Mouse (Mus musculus): ENCODE measurements around the gene Tex21. TPM values are rescaled to one million over a fixed set of nuclear protein-coding genes. Genes with fewer than 3 reads are reported as not detected.

The Tex21 gene
- polyA plus RNA-seq, 1 experiment from 2014 or later = 0.06 TPM

DNA sequence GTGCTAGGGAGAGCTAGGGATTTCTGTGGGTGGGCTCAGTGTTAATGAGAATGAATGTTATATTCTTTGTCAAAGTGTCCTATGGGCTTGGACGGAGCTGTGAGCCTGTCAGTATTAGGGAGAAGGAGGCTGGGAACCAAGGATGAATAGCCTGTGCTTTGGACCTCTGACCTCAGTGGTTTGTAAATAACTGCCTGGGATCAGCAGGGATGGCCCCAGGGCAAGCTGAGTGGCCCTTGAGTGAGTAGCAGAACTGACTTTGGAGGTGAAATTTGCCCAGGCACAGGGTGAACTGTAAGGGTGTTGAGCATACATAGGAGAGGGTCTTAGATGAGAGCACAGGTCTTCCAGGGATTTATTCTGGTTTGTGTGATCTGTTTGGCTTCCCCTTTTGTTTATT lies 17.3 kb upstream of the Tex21 start:
- no peak overlapping the region for H3K9ac ChIP-seq (ENCODE audit: low read depth, low read length)
- 78% methylated on average over 1 of the region's 1 CpGs for WGBS
- no peak for ATAC-seq

DNA sequence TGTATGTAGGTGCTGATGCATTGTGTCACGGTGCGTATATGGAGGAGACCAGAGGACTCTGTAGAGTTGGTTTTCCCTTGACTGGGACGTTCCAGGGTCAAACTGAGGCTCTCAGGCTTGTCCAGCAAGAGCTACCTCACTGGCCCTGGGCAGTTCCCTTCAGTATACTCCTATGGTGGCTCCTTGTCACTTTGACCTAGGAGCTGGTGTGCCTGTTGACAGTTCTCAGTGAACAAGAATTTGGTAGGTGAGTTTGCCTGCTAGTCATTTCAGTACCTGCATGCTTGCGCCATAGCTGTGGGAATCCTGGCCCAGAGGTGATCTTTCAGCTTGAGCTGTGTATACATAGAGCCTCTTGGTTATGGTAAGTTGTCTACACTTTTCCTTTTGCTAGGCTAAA lies 16.4 kb upstream of the Tex21 start:
- Histone ChIP-seq H3K4me3 (ENCODE audit: low read length) (no peak overlapping the region), H3K36me3 (ENCODE audit: control insufficient read depth, insufficient read depth, low read length) (no peaks in the 10 kb centered on the region), H3K4me1 (ENCODE audit: control insufficient read depth, insufficient read depth, low read length) (peaks cover 9% of the 10 kb centered on the region; the same call in 1 of the 2 replicates), H3K27me3 (replicated peaks; ENCODE audit: control insufficient read depth, insufficient read depth, low read length) (no peaks in the 10 kb centered on the region), H3K9me3 (ENCODE audit: control insufficient read depth, low read length) (no peaks in the 10 kb centered on the region), H3K27ac (ENCODE audit: low read length) (no peak overlapping the region), H3K9ac (ENCODE audit: low read depth, low read length) (no peak overlapping the region), H3K4me2 (ENCODE audit: low read depth, low read length) (no peak overlapping the region)
- peak; percentile 23; the same call in 1 of the 2 replicates for ATAC-seq
- 93% methylated on average over 4 of the region's 4 CpGs for WGBS

More for the DNA sequence above, 17.3 kb upstream of the Tex21 start:
- no peak overlapping the region for H3K27ac ChIP-seq (ENCODE audit: low read length)
- H3K9me3 ChIP-seq (ENCODE audit: control insufficient read depth, low read length) = no peaks in the 10 kb centered on the region
- no peaks in the 10 kb centered on the region for H3K36me3 ChIP-seq (ENCODE audit: control insufficient read depth, insufficient read depth, low read length)
- peaks cover 7% of the 10 kb centered on the region; the same call in 1 of the 2 replicates for H3K4me1 ChIP-seq (ENCODE audit: control insufficient read depth, insufficient read depth, low read length)
- H3K4me3 ChIP-seq (ENCODE audit: low read length) = no peak overlapping the region
- H3K4me2 ChIP-seq (ENCODE audit: low read depth, low read length) = no peak overlapping the region
- no peaks in the 10 kb centered on the region for H3K27me3 ChIP-seq (replicated peaks; ENCODE audit: control insufficient read depth, insufficient read depth, low read length)

- WGBS = 77% methylated on average over 4 of the region's 4 CpGs
- Histone ChIP-seq H3K36me3 (ENCODE audit: control insufficient read depth, insufficient read depth, low read length) (no peaks in the 10 kb centered on the region), H3K4me1 (ENCODE audit: control insufficient read depth, insufficient read depth, low read length) (peaks cover 14% of the 10 kb centered on the region; the same call in 1 of the 2 replicates), H3K27ac (ENCODE audit: low read length) (no peak overlapping the region), H3K4me3 (ENCODE audit: low read length) (no peak overlapping the region), H3K4me2 (ENCODE audit: low read depth, low read length) (no peak overlapping the region), H3K27me3 (replicated peaks; ENCODE audit: control insufficient read depth, insufficient read depth, low read length) (no peaks in the 10 kb centered on the region), H3K9me3 (ENCODE audit: control insufficient read depth, low read length) (no peaks in the 10 kb centered on the region), H3K9ac (ENCODE audit: low read depth, low read length) (no peak overlapping the region)
- ATAC-seq = no peak
Observed at GRCm38 (mm10) chr12:76261556-76261955, 15.0 kb upstream of the Tex21 start.

GRCm38 (mm10) chr12:76260673-76261072 lies 14.1 kb upstream of the Tex21 start:
- H3K9me3 ChIP-seq (ENCODE audit: control insufficient read depth, low read length) = no peaks in the 10 kb centered on the region
- H3K27ac ChIP-seq (ENCODE audit: low read length) = no peak overlapping the region
- no peak overlapping the region for H3K4me3 ChIP-seq (ENCODE audit: low read length)
- H3K4me2 ChIP-seq (ENCODE audit: low read depth, low read length) = no peak overlapping the region
- ATAC-seq = no peak
- no peaks in the 10 kb centered on the region for H3K36me3 ChIP-seq (ENCODE audit: control insufficient read depth, insufficient read depth, low read length)
- H3K4me1 ChIP-seq (ENCODE audit: control insufficient read depth, insufficient read depth, low read length) = peaks cover 17% of the 10 kb centered on the region; the same call in 1 of the 2 replicates
- H3K9ac ChIP-seq (ENCODE audit: low read depth, low read length) = no peak overlapping the region
- H3K27me3 ChIP-seq (replicated peaks; ENCODE audit: control insufficient read depth, insufficient read depth, low read length) = no peaks in the 10 kb centered on the region
- 92% methylated on average over 3 of the region's 3 CpGs for WGBS

- H3K4me3 ChIP-seq (ENCODE audit: low read length) = peak overlapping the region; percentile 73
- no peaks in the 10 kb centered on the region for H3K9me3 ChIP-seq (ENCODE audit: control insufficient read depth, low read length)
- H3K27ac ChIP-seq (ENCODE audit: low read length) = peak overlapping the region; percentile 58
- WGBS = 7% methylated on average over 17 of the region's 17 CpGs
- H3K4me2 ChIP-seq (ENCODE audit: low read depth, low read length) = peak overlapping the region; percentile 93
- no peaks in the 10 kb centered on the region for H3K36me3 ChIP-seq (ENCODE audit: control insufficient read depth, insufficient read depth, low read length)
- H3K9ac ChIP-seq (ENCODE audit: low read depth, low read length) = peak overlapping the region; percentile 81
- H3K4me1 ChIP-seq (ENCODE audit: control insufficient read depth, insufficient read depth, low read length) = peaks cover 10% of the 10 kb centered on the region; the same call in 1 of the 2 replicates
- no peak for ATAC-seq
- no peaks in the 10 kb centered on the region for H3K27me3 ChIP-seq (replicated peaks; ENCODE audit: control insufficient read depth, insufficient read depth, low read length)
Observed at GRCm38 (mm10) chr12:76256114-76256843, 9.7 kb upstream of the Tex21 start.

- WGBS = under 1% methylated on average over 11 of the region's 11 CpGs
- H3K4me2 ChIP-seq (ENCODE audit: low read depth, low read length) = peak overlapping the region; percentile 93
- ATAC-seq = peak; percentile 53
- H3K36me3 ChIP-seq (ENCODE audit: control insufficient read depth, insufficient read depth, low read length) = no peaks in the 10 kb centered on the region
- peak overlapping the region; percentile 81 for H3K9ac ChIP-seq (ENCODE audit: low read depth, low read length)
- H3K4me1 ChIP-seq (ENCODE audit: control insufficient read depth, insufficient read depth, low read length) = peaks cover 10% of the 10 kb centered on the region; the same call in 1 of the 2 replicates
- peak overlapping the region; percentile 73 for H3K4me3 ChIP-seq (ENCODE audit: low read length)
- H3K27me3 ChIP-seq (replicated peaks; ENCODE audit: control insufficient read depth, insufficient read depth, low read length) = no peaks in the 10 kb centered on the region
- H3K9me3 ChIP-seq (ENCODE audit: control insufficient read depth, low read length) = no peaks in the 10 kb centered on the region
- peak overlapping the region; percentile 69 for H3K27ac ChIP-seq (ENCODE audit: low read length)
Observed at GRCm38 (mm10) chr12:76255499-76255875, 8.9 kb upstream of the Tex21 start.

- Histone ChIP-seq H3K27ac (ENCODE audit: low read length) (peak within 1 kb of the TSS; percentile 69), H3K4me2 (ENCODE audit: low read depth, low read length) (peak within 1 kb of the TSS; percentile 93), H3K9me3 (ENCODE audit: control insufficient read depth, low read length) (no peaks in the 10 kb centered on the region), H3K9ac (ENCODE audit: low read depth, low read length) (peak within 1 kb of the TSS; percentile 81), H3K36me3 (ENCODE audit: control insufficient read depth, insufficient read depth, low read length) (no peaks in the 10 kb centered on the region), H3K4me1 (ENCODE audit: control insufficient read depth, insufficient read depth, low read length) (peaks cover 10% of the 10 kb centered on the region; the same call in 1 of the 2 replicates), H3K4me3 (ENCODE audit: low read length) (peak within 1 kb of the TSS; percentile 73), H3K27me3 (replicated peaks; ENCODE audit: control insufficient read depth, insufficient read depth, low read length) (no peaks in the 10 kb centered on the region)
- ATAC-seq = peak; percentile 99
- 1% methylated on average over 43 of the region's 43 CpGs for WGBS
Observed at GRCm38 (mm10) chr12:76254725-76255498, 8.4 kb upstream of the Tex21 start, which contains the start of gene Mthfd1. Gene Mthfd1, plus strand, starts transcription at chr12:76255298.

- Histone ChIP-seq H3K27me3 (replicated peaks; ENCODE audit: control insufficient read depth, insufficient read depth, low read length) (no peaks in the 10 kb centered on the region), H3K4me1 (ENCODE audit: control insufficient read depth, insufficient read depth, low read length) (peaks cover 10% of the 10 kb centered on the region; the same call in 1 of the 2 replicates), H3K4me2 (ENCODE audit: low read depth, low read length) (no peak overlapping the region), H3K9ac (ENCODE audit: low read depth, low read length) (no peak overlapping the region), H3K4me3 (ENCODE audit: low read length) (no peak overlapping the region), H3K27ac (ENCODE audit: low read length) (no peak overlapping the region), H3K36me3 (ENCODE audit: control insufficient read depth, insufficient read depth, low read length) (no peaks in the 10 kb centered on the region), H3K9me3 (ENCODE audit: control insufficient read depth, low read length) (no peaks in the 10 kb centered on the region)
- ATAC-seq = no peak
- WGBS = 78% methylated on average over 8 of the region's 8 CpGs
Observed at GRCm38 (mm10) chr12:76253991-76254390, 7.4 kb upstream of the Tex21 start.

DNA sequence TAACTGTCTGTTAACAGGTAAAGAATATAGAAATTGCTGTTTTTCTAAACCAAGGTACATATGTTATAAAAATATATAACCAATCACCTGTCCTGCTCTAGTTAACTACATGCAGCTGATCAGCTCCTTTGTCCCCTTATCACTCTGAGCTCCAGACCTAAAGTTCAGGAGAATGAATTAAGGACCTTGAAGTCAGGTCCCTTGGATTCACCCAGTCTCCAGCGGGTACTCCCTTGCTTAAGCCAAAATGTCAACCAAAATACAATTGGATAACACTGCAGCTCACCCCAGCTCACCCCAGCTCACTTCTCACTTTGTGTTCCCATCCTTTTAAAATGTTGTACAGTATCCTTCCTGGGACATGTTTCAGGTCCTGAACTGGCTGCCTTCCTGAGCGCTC lies 7.0 kb upstream of the Tex21 start:
- H3K4me2 ChIP-seq (ENCODE audit: low read depth, low read length) = no peak overlapping the region
- WGBS = 73% methylated on average over 2 of the region's 2 CpGs

More for the DNA sequence above, 7.0 kb upstream of the Tex21 start:
- Histone ChIP-seq H3K27ac (ENCODE audit: low read length) (no peak overlapping the region), H3K4me3 (ENCODE audit: low read length) (no peak overlapping the region), H3K4me1 (ENCODE audit: control insufficient read depth, insufficient read depth, low read length) (peaks cover 8% of the 10 kb centered on the region; the same call in 1 of the 2 replicates), H3K9me3 (ENCODE audit: control insufficient read depth, low read length) (no peaks in the 10 kb centered on the region), H3K9ac (ENCODE audit: low read depth, low read length) (no peak overlapping the region), H3K36me3 (ENCODE audit: control insufficient read depth, insufficient read depth, low read length) (no peaks in the 10 kb centered on the region), H3K27me3 (replicated peaks; ENCODE audit: control insufficient read depth, insufficient read depth, low read length) (no peaks in the 10 kb centered on the region)
- no peak for ATAC-seq

Measured in intestine, embryonic 16.5 days (tissue).